Mouse (Mus musculus) left cerebral cortex, adult 2 months (tissue): ENCODE measurements around the gene Gmip. TPM values are rescaled to one million over a fixed set of nuclear protein-coding genes. Genes with fewer than 3 reads are reported as not detected.
A peak's percentile ranks its signal among the peaks of the same experiment; 100 is the strongest.

Source experiments
- DNase-seq, 2 experiments: peaks; one replicate each; pipeline ENCODE4 v3.0.0; 2021 to 2022; ENCODE audit warnings: low spot score in 2 of 2, mixed read lengths in 1 of 2; ENCODE audit errors: extremely low spot score in 1 of 2
- H3K27ac ChIP-seq: fragments of 200-600 bp; 2 replicates; pipeline ENCODE4 v1.8.1; 2022
- H3K4me3 ChIP-seq: fragments of 200-600 bp; 2 replicates; pipeline ENCODE4 v1.8.1; 2022
- CTCF ChIP-seq: fragments of 200-600 bp; IDR thresholded peaks from 2 replicates; pipeline ENCODE4 v1.8.1; 2022; ENCODE audit warnings: antibody characterized with exemption, mild to moderate bottlenecking, moderate library complexity
- intact Hi-C: fragments of 180-260 bp; cut with DNase I; formaldehyde crosslinking; loops from one replicate; pipeline ENCODE4 v1.15.1; 2025
- total RNA-seq, 2 experiments: library from RNA; stranded (reverse); gene quantifications; 2 replicates each; pipeline ENCODE4 v1.2.3; 2021

Gmip gene
- total RNA-seq, 2 experiments from 2014 or later, result 13.1 to 22.5 TPM

DNA sequence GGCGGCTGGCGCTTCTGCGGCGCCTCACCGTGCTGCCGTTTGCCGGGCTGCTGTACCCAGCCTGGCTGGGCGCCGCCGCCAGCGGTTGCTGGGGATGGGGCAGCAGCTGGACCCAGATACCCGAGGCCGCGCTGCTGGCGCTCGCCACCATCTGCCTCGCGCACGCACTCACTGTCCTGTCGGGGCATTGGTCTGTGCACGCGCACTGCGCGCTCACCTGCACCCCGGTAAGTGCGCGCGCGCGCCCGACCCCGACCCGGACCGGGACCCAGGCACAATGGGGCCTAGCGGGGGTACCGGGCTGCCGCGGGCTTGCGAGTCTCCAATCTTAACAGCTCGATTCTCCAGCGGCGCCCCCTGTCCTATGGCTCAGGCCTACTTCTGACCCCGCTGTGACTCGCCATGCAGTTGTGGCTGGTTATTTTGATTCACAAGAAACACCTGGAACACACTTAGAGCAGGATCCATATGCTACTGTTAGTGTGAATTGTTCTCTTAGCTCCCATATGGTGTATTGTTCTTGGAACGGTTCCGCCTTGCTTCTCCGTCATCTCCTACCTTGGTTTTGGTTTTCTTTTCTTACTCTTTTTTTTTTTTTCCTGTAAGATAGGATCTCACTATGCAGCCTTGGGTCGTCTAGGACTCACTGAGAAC is 16.9 kb upstream of the Gmip start:
- intact Hi-C loops, result loop anchor here (1.0 kb wide), 1 partner anchor 137 kb away; the partner anchor contains the start of gene Zfp964
- Histone ChIP-seq H3K4me3 (peak overlapping the region; percentile 84), H3K27ac (peak overlapping the region; percentile 72)
- no peak for TF ChIP-seq CTCF
- DNase-seq, result peak in 1 of 2 experiments; percentile 26

DNA sequence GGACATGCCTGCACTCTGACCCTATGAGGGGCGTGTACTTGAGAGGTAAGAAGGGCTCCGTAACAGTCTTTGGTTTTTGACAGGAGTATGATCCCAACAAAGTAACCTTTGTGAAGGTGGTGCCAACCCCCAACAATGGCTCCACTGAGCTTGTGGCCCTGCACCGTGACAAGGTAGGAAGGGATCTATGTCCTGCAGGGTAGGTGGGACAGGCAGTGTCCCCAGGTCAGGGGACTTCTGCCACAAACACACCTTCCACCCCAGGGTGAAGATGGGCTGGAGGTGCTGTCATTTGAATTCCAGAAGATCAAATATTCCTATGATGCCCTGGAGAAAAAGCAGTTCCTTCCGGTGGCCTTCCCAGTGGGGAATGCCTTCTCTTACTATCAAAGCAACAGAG is 14.8 kb upstream of the Gmip start:
- intact Hi-C loops, result no loop called here
- Histone ChIP-seq H3K27ac (no peak overlapping the region), H3K4me3 (no peak overlapping the region)
- peak in 1 of 2 experiments; percentile 6 for DNase-seq
- no peak for TF ChIP-seq CTCF

DNA sequence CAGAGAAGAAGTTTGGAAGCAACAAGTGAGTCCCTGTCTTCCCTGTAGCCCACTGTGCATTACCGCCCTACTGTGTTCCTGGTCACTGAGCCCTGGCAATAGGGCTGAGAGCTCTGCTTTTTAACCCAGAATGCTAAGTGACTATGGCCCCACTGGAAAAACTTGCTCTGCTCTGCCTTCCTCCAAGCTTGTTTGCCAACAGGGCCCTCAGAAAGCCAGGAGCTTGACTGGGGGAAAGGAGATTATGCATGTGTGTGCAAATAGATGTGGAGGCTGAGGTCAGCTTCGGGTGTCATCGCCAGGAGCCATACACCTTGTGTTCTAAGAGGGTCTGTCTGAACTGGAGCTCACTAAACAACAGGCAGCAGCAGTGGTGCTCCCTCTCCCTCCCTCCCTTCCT is 14.4 kb upstream of the Gmip start:
- peak in 1 of 2 experiments; percentile 7 for DNase-seq
- intact Hi-C loops, result no loop called here
- no peak for TF ChIP-seq CTCF
- Histone ChIP-seq H3K4me3 (no peak overlapping the region), H3K27ac (no peak overlapping the region)

GRCm38 (mm10) chr8:69794901-69795300 is 13.6 kb upstream of the Gmip start:
- no peak overlapping the region for H3K4me3 ChIP-seq
- peak in 1 of 2 experiments; percentile 6 for DNase-seq
- no peak for TF ChIP-seq CTCF
- intact Hi-C loops, result no loop called here
- no peak overlapping the region for H3K27ac ChIP-seq

DNA sequence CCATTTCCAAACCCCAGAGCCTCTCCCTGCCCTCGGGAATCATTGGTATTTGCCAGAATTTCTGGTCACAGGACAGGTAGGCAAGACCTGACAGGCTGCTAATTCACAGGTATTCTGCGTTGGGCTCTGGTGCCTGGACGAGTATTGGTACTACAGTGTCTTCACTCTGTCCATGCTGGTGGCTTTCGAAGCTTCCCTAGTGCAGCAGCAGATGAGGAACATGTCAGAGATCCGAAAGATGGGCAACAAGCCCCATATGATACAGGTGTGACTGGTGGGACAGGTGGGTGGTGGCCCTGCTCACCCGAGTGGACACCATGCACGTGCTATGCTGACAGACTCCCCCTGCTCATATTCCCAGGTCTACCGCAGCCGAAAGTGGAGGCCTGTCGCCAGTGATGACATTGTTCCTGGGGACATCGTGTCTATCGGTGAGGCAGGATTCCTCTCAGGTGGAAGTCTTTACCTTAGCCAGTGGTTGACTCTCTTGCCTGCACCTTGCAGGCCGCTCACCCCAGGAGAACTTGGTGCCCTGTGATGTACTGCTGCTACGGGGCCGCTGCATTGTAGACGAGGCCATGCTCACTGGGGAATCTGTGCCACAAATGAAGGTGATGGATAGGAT is 11.6 kb upstream of the Gmip start:
- peak in 1 of 2 experiments; percentile 9 for DNase-seq
- intact Hi-C loops, result no loop called here
- Histone ChIP-seq H3K27ac (no peak overlapping the region), H3K4me3 (no peak overlapping the region)
- no peak for TF ChIP-seq CTCF

DNA sequence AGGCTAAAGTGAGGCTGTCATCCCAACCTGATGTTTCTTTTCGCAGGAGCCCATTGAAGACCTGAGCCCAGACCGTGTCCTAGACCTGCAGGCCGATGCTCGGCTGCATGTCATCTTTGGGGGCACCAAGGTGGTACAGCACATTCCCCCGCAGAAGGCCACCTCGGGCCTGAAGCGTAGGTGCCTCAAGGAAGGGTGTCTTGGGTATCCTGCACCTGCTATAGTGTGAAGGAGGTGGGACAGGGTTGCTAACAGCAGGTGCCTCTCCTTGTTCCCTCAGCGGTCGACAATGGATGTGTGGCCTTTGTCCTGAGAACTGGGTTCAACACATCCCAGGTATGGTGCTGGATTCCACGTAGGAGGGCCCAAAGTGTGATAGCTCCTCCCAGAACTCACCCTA is 10.8 kb upstream of the Gmip start:
- no peak for TF ChIP-seq CTCF
- intact Hi-C loops, result no loop called here
- Histone ChIP-seq H3K4me3 (no peak overlapping the region), H3K27ac (no peak overlapping the region)
- DNase-seq, result peak in 1 of 2 experiments; percentile 9

GRCm38 (mm10) chr8:69799261-69799660 is 9.2 kb upstream of the Gmip start:
- TF ChIP-seq CTCF, result no peak
- H3K4me3 ChIP-seq, result no peak overlapping the region
- intact Hi-C loops, result no loop called here
- DNase-seq, result peak in 1 of 2 experiments; percentile 9
- no peak overlapping the region for H3K27ac ChIP-seq

DNA sequence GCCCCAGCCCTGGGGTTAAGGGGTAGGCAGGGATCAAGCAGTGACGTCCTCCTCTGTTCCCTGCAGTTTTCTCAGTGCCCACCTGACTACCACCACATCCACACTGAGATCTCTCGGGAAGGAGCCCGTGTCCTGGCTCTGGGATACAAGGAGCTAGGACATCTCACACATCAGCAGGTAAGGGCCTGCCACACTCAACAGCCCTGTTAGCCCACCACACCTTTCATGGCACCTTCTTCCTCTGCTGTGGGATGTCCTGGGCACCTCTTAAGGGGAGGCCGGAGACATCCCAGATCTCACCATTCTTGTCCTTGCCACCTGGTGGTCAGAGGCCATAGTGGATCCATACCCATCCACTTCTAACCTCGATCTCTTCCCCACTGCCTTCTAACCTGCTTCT is 8.5 kb upstream of the Gmip start:
- no peak overlapping the region for H3K4me3 ChIP-seq
- H3K27ac ChIP-seq, result no peak overlapping the region
- no peak; the same call in 1 of the 2 replicates for TF ChIP-seq CTCF
- DNase-seq, result peak in 1 of 2 experiments; percentile 7
- intact Hi-C loops, result no loop called here

DNA sequence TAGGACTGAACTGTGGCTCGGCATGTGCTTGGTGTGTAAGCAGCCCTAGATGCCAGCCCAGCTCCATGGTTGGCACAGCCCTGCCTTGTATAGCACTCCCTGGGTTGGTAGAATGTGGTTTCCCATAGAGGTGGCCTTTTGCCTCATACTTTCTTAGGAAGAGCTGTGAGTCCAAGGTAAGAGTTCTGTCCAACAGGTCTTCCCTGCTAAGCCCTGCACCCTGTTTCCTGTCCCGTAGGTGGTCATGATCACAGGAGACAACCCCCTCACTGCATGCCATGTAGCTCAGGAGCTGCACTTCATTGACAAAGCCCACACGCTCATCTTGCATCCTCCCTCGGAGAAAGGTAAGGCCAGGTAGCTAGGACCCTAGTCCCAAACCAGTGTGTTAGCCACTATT is 6.7 kb upstream of the Gmip start:
- Histone ChIP-seq H3K4me3 (no peak overlapping the region), H3K27ac (no peak overlapping the region)
- peak in 1 of 2 experiments; percentile 5 for DNase-seq
- intact Hi-C loops, result no loop called here
- no peak for TF ChIP-seq CTCF

GRCm38 (mm10) chr8:69802216-69802615 is 6.3 kb upstream of the Gmip start:
- DNase-seq, result no peak
- intact Hi-C loops, result no loop called here
- no peak overlapping the region for H3K4me3 ChIP-seq
- no peak overlapping the region for H3K27ac ChIP-seq
- no peak for TF ChIP-seq CTCF

- peak in 1 of 2 experiments; percentile 8 for DNase-seq
- no peak for TF ChIP-seq CTCF
- no peak overlapping the region for H3K27ac ChIP-seq
- intact Hi-C loops, result no loop called here
- H3K4me3 ChIP-seq, result no peak overlapping the region
These were observed 5.1 kb upstream of the Gmip start for GRCm38 (mm10) chr8:69803366-69803765.

DNA sequence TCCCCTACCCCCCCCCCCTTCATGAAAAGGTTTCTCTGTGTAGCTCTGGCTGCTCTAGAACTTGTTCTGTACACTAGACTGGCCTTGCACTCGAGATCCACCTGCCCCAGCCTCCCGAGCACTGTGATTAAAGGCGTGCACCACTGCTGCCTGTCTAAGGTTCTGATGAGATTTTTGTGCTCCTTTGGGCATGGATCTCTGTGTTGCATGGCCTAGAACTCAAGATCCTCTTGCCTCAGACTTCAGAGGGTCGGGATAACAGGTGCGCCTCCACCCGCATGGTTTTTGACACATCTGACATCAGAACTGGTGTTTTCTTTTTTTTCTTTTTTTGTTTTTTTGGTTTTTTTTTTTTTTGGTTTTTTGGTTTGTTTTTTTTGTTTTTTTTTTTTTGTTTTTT is 3.9 kb upstream of the Gmip start:
- intact Hi-C loops, result no loop called here
- no peak for TF ChIP-seq CTCF
- H3K4me3 ChIP-seq, result no peak overlapping the region
- peak in 1 of 2 experiments; percentile 6 for DNase-seq
- H3K27ac ChIP-seq, result no peak overlapping the region

- no peak overlapping the region for H3K4me3 ChIP-seq
- no peak for TF ChIP-seq CTCF
- intact Hi-C loops, result no loop called here
- no peak overlapping the region for H3K27ac ChIP-seq
- DNase-seq, result no peak
These were observed 3.4 kb upstream of the Gmip start for GRCm38 (mm10) chr8:69805086-69805485.
